Mouse (Mus musculus): ENCODE results near the gene Bmp4.

Gene Bmp4

GRCm38 (mm10) chr14:46390249-46390775 is at the start of gene Bmp4:
TSS of gene Bmp4 (minus strand) at chr14:46390669.
- CTCF ChIA-PET: no interaction called here

- CTCF ChIA-PET: no interaction called here
These were observed 49.1 kb upstream of the Bmp4 start for GRCm38 (mm10) chr14:46439461-46440048.

- CTCF ChIA-PET: no interaction called here
These were observed 46.1 kb upstream of the Bmp4 start for GRCm38 (mm10) chr14:46436471-46437090.

- CTCF ChIA-PET: no interaction called here
These were observed 39.8 kb upstream of the Bmp4 start for GRCm38 (mm10) chr14:46430231-46430630.

- CTCF ChIA-PET: no interaction called here
These were observed 36.8 kb upstream of the Bmp4 start for GRCm38 (mm10) chr14:46427251-46427650.

GRCm38 (mm10) chr14:46421823-46422222 is 31.4 kb upstream of the Bmp4 start:
- CTCF ChIA-PET: no interaction called here

GRCm38 (mm10) chr14:46419269-46419668 is 28.8 kb upstream of the Bmp4 start:
- CTCF ChIA-PET: no interaction called here

GRCm38 (mm10) chr14:46418371-46419097 is 28.1 kb upstream of the Bmp4 start:
- CTCF ChIA-PET: no interaction called here

GRCm38 (mm10) chr14:46412497-46413000 is 22.1 kb upstream of the Bmp4 start:
- CTCF ChIA-PET: no interaction called here

GRCm38 (mm10) chr14:46410557-46411120 is 20.2 kb upstream of the Bmp4 start:
- CTCF ChIA-PET: no interaction called here

- CTCF ChIA-PET: no interaction called here
These were observed 18.5 kb upstream of the Bmp4 start for GRCm38 (mm10) chr14:46409016-46409415.

GRCm38 (mm10) chr14:46408319-46408718 is 17.9 kb upstream of the Bmp4 start:
- CTCF ChIA-PET: no interaction called here

GRCm38 (mm10) chr14:46399925-46400324 is 9.5 kb upstream of the Bmp4 start:
- CTCF ChIA-PET: no interaction called here

GRCm38 (mm10) chr14:46398091-46398695 is 7.7 kb upstream of the Bmp4 start:
- CTCF ChIA-PET: no interaction called here

- CTCF ChIA-PET: no interaction called here
These were observed 1.2 kb upstream of the Bmp4 start for GRCm38 (mm10) chr14:46391621-46392170.

- CTCF ChIA-PET: no interaction called here
These were observed 826 bp downstream of the Bmp4 start for GRCm38 (mm10) chr14:46389438-46390248.

- CTCF ChIA-PET: no interaction called here
These were observed 1.8 kb downstream of the Bmp4 start for GRCm38 (mm10) chr14:46388636-46389035.

- CTCF ChIA-PET: no interaction called here
These were observed 2.5 kb downstream of the Bmp4 start for GRCm38 (mm10) chr14:46387821-46388481.

- CTCF ChIA-PET: no interaction called here
These were observed 3.2 kb downstream of the Bmp4 start for GRCm38 (mm10) chr14:46387357-46387671.

- CTCF ChIA-PET: no interaction called here
These were observed 3.8 kb downstream of the Bmp4 start for GRCm38 (mm10) chr14:46386478-46387356.
